Mouse (Mus musculus): ENCODE results near the gene Wdr54. TPM values are rescaled to one million over a fixed set of nuclear protein-coding genes. Genes with fewer than 3 reads are reported as not detected.

Wdr54 gene
- polyA plus RNA-seq, 1 experiment, result 0.89 TPM

DNA sequence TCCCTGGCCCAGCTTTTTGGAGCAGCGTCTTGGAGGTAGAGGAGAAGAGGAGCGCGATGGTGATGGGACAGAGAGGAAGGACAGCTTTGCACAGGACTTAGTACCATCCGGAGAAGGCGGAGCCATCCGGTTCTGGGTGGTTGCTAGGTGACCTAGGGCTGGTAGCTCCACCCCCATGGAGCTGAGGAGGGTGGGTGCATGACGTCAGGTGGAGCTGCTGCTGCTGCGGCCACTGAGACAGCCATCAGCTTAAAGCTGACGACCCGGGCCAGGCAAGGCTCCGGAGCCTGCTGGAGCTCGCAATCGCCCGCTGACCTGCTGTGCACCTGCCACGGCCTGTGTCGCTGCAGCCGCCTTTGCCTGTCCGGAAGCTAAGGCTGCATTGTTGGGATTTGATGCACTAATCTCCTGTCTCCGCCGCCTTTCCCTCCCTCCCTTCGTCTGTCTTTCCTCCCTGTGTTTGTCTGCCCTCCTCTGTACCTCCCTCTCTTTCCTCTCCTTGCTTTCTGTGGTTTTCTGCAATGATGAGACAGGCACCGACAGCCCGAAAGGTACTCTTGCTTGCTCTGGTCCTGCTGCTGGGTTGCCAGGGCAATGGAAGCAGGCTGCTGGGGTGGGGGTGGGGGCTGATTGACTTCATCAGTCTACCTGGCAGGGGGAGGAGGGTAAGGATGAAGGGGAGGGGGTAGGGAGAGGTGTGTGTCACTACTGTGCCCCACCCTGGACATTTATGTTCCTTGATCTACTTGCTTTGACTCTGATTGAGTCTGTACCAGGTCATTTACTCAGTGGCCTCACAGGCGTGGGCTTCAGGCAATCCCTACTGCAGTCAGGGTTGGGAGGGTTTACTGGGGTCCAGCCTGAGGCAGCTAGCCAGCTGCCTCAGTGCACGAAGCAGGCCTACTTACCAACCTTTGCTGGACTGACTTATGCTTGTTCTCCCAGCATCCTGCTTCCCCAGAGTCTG lies 30.0 kb upstream of the Wdr54 start:
- no peak for TF ChIP-seq POLR2A (IDR thresholded peaks at IDR 0.05; ENCODE audit: control insufficient read depth, extremely low read depth, insufficient read depth, low read length, poor library complexity)
- TF ChIP-seq CTCF (IDR thresholded peaks at IDR 0.05; ENCODE audit: borderline replicate concordance, control insufficient read depth, extremely low read depth, insufficient read depth, low read length, poor library complexity), result no peak
- Histone ChIP-seq H3K4me1 (replicated peaks; ENCODE audit: control insufficient read depth, insufficient read depth, low read length) (peaks cover 6% of the 10 kb centered on the region), H3K36me3 (ENCODE audit: control insufficient read depth, insufficient read depth, low read length) (peaks cover 19% of the 10 kb centered on the region), H3K27me3 (ENCODE audit: control insufficient read depth, insufficient read depth, low read length) (no peaks in the 10 kb centered on the region), H3K27ac (ENCODE audit: control insufficient read depth, insufficient read depth, low read length) (no peak overlapping the region), H3K4me3 (ENCODE audit: control insufficient read depth, insufficient read depth, low read length) (no peak overlapping the region)
- 43% methylated on average over 25 of the region's 25 CpGs for WGBS
- peak; percentile 52 for DNase-seq

GRCm38 (mm10) chr6:83184858-83185435 lies 28.8 kb upstream of the Wdr54 start:
- Histone ChIP-seq H3K36me3 (ENCODE audit: control insufficient read depth, insufficient read depth, low read length) (peaks cover 7% of the 10 kb centered on the region; the same call in 1 of the 2 replicates), H3K27ac (ENCODE audit: control insufficient read depth, insufficient read depth, low read length) (no peak overlapping the region), H3K27me3 (ENCODE audit: control insufficient read depth, insufficient read depth, low read length) (no peaks in the 10 kb centered on the region), H3K4me1 (replicated peaks; ENCODE audit: control insufficient read depth, insufficient read depth, low read length) (peaks cover 6% of the 10 kb centered on the region), H3K4me3 (ENCODE audit: control insufficient read depth, insufficient read depth, low read length) (no peak overlapping the region)
- no peak for TF ChIP-seq POLR2A (IDR thresholded peaks at IDR 0.05; ENCODE audit: control insufficient read depth, extremely low read depth, insufficient read depth, low read length, poor library complexity)
- no peak for TF ChIP-seq CTCF (IDR thresholded peaks at IDR 0.05; ENCODE audit: borderline replicate concordance, control insufficient read depth, extremely low read depth, insufficient read depth, low read length, poor library complexity)
- no peak for DNase-seq
- 91% methylated on average over 3 of the region's 3 CpGs for WGBS

- TF ChIP-seq POLR2A (IDR thresholded peaks at IDR 0.05; ENCODE audit: control insufficient read depth, extremely low read depth, insufficient read depth, low read length, poor library complexity), result no peak
- TF ChIP-seq CTCF (IDR thresholded peaks at IDR 0.05; ENCODE audit: borderline replicate concordance, control insufficient read depth, extremely low read depth, insufficient read depth, low read length, poor library complexity), result no peak
- 0 out of 2 replicates have a peak, but pooled peaks cover 4% of the 10 kb centered on the region for H3K36me3 ChIP-seq (ENCODE audit: control insufficient read depth, insufficient read depth, low read length)
- no peaks in the 10 kb centered on the region for H3K27me3 ChIP-seq (ENCODE audit: control insufficient read depth, insufficient read depth, low read length)
- no peak for DNase-seq
- H3K4me1 ChIP-seq (replicated peaks; ENCODE audit: control insufficient read depth, insufficient read depth, low read length), result peaks cover 4% of the 10 kb centered on the region; the same call in 1 of the 2 replicates
- whole genome bisulfite sequencing, result 93% methylated on average over 6 of the region's 6 CpGs
- H3K27ac ChIP-seq (ENCODE audit: control insufficient read depth, insufficient read depth, low read length), result no peak overlapping the region
- no peak overlapping the region for H3K4me3 ChIP-seq (ENCODE audit: control insufficient read depth, insufficient read depth, low read length)
These were observed 24.4 kb upstream of the Wdr54 start for GRCm38 (mm10) chr6:83180605-83181004.

DNA sequence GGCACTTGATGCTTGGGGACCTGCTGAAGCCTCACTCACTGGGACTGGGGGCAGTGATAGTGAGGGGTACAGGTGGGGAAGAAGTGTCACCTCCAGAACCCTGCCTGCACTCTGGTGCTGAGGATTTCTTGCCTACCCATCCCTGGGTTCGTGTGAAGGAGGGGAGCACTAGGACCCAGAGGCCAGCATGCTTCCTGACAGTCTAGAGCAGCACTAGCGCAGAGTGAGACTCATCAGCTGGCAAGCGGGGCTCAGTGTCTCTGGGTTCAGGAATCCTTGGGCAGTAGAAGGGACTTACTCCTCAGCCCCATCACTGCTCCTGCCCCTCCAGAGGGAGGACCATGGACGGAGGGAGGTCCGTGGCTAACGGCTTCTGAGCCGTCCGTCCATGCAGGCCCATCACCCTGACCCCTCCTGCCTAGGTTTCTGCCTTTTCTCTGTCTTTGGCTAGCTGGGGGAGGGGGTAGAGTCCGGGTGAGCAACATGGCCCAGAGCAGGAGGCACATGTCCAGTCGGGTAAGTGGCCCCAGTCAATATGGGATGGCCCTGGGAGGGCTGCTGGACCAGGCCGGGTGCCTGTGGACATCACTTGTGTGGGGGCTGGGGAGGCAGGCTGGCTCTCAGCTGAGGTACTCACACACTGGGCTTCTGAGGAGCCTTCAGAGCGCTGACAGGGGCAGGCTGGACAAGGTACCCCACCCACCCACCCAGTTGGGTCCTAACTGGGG lies 23.4 kb upstream of the Wdr54 start:
- Histone ChIP-seq H3K36me3 (ENCODE audit: control insufficient read depth, insufficient read depth, low read length) (0 out of 2 replicates have a peak, but pooled peaks cover 4% of the 10 kb centered on the region), H3K27me3 (ENCODE audit: control insufficient read depth, insufficient read depth, low read length) (no peaks in the 10 kb centered on the region), H3K27ac (ENCODE audit: control insufficient read depth, insufficient read depth, low read length) (no peak overlapping the region), H3K4me3 (ENCODE audit: control insufficient read depth, insufficient read depth, low read length) (no peak overlapping the region), H3K4me1 (replicated peaks; ENCODE audit: control insufficient read depth, insufficient read depth, low read length) (0 out of 2 replicates have a peak, but pooled peaks cover 3% of the 10 kb centered on the region)
- WGBS, result 84% methylated on average over 12 of the region's 12 CpGs
- DNase-seq, result no peak
- no peak for TF ChIP-seq CTCF (IDR thresholded peaks at IDR 0.05; ENCODE audit: borderline replicate concordance, control insufficient read depth, extremely low read depth, insufficient read depth, low read length, poor library complexity)
- no peak for TF ChIP-seq POLR2A (IDR thresholded peaks at IDR 0.05; ENCODE audit: control insufficient read depth, extremely low read depth, insufficient read depth, low read length, poor library complexity)

- 0 out of 2 replicates have a peak, but pooled peaks cover 3% of the 10 kb centered on the region for H3K4me1 ChIP-seq (replicated peaks; ENCODE audit: control insufficient read depth, insufficient read depth, low read length)
- TF ChIP-seq CTCF (IDR thresholded peaks at IDR 0.05; ENCODE audit: borderline replicate concordance, control insufficient read depth, extremely low read depth, insufficient read depth, low read length, poor library complexity) (no peak), POLR2A (IDR thresholded peaks at IDR 0.05; ENCODE audit: control insufficient read depth, extremely low read depth, insufficient read depth, low read length, poor library complexity) (no peak)
- DNase-seq, result no peak
- H3K36me3 ChIP-seq (ENCODE audit: control insufficient read depth, insufficient read depth, low read length), result no peaks in the 10 kb centered on the region
- WGBS, result 95% methylated on average over 8 of the region's 8 CpGs
- no peaks in the 10 kb centered on the region for H3K27me3 ChIP-seq (ENCODE audit: control insufficient read depth, insufficient read depth, low read length)
- no peak overlapping the region for H3K27ac ChIP-seq (ENCODE audit: control insufficient read depth, insufficient read depth, low read length)
- no peak overlapping the region for H3K4me3 ChIP-seq (ENCODE audit: control insufficient read depth, insufficient read depth, low read length)
These were observed 19.8 kb upstream of the Wdr54 start for GRCm38 (mm10) chr6:83175996-83176395.

Data from thymus, adult 2 months (tissue).